Mouse (Mus musculus) WW6 (cell line): ENCODE results near the gene Ppan.

Experiments used
- DNase-seq: peaks from one replicate; pipeline ENCODE4 v3.0.0-alpha.2; 2013; ENCODE audit warnings: low read depth, low spot score

Gene Ppan

GRCm38 (mm10) chr9:20887704-20888385 is at the start of gene Ppan:
Ppan (plus strand) TSS chr9:20888175.
- peak; percentile 84 for DNase-seq

- no peak for DNase-seq
These were observed 49.0 kb upstream of the Ppan start for GRCm38 (mm10) chr9:20838931-20839330.

GRCm38 (mm10) chr9:20842211-20842610 is 45.8 kb upstream of the Ppan start:
- DNase-seq, result no peak

- DNase-seq, result no peak
These were observed 45.3 kb upstream of the Ppan start for GRCm38 (mm10) chr9:20842670-20843069.

GRCm38 (mm10) chr9:20850179-20850578 is 37.8 kb upstream of the Ppan start:
- DNase-seq, result no peak

- no peak for DNase-seq
These were observed 30.8 kb upstream of the Ppan start for GRCm38 (mm10) chr9:20857131-20857530.

GRCm38 (mm10) chr9:20859926-20860325 is 28.0 kb upstream of the Ppan start:
- no peak for DNase-seq

GRCm38 (mm10) chr9:20861821-20862220 is 26.2 kb upstream of the Ppan start:
- no peak for DNase-seq

GRCm38 (mm10) chr9:20862225-20862624 is 25.8 kb upstream of the Ppan start:
- DNase-seq, result no peak

- DNase-seq, result no peak
These were observed 21.1 kb upstream of the Ppan start for GRCm38 (mm10) chr9:20866879-20867278.

GRCm38 (mm10) chr9:20868448-20869001 is 19.4 kb upstream of the Ppan start, which contains the start of gene A230050P20Rik:
A230050P20Rik (plus strand) TSS chr9:20868642.
- DNase-seq, result no peak

- no peak for DNase-seq
These were observed 18.7 kb upstream of the Ppan start for GRCm38 (mm10) chr9:20869246-20869645.

- no peak for DNase-seq
These were observed 17.5 kb upstream of the Ppan start for GRCm38 (mm10) chr9:20870211-20871173.

- no peak for DNase-seq
These were observed 15.0 kb upstream of the Ppan start for GRCm38 (mm10) chr9:20872991-20873390.

GRCm38 (mm10) chr9:20873521-20873920 is 14.5 kb upstream of the Ppan start:
- DNase-seq, result no peak

- DNase-seq, result no peak
These were observed 12.8 kb upstream of the Ppan start for GRCm38 (mm10) chr9:20875021-20875790.

GRCm38 (mm10) chr9:20876318-20877117 is 11.5 kb upstream of the Ppan start:
- no peak for DNase-seq

- no peak for DNase-seq
These were observed 10.6 kb upstream of the Ppan start for GRCm38 (mm10) chr9:20877118-20878040.

- DNase-seq, result peak; percentile 98
These were observed 9.8 kb upstream of the Ppan start for GRCm38 (mm10) chr9:20878041-20878709.
